Mouse (Mus musculus) heart, adult 18-20 months (tissue): ENCODE results near the gene Olfr653. TPM values are rescaled to one million over a fixed set of nuclear protein-coding genes. Genes with fewer than 3 reads are reported as not detected.

ENCODE experiments used
- DNase-seq, 2 experiments: peaks; one replicate each; pipeline ENCODE4 v3.0.0; 2021 to 2022; ENCODE audit warnings: mixed read lengths in 1 of 2
- long read RNA-seq, 2 experiments: library from polyadenylated mRNA; stranded (forward); transcript quantifications; one replicate each; pipeline ENCODE4 v2.0.0; 2021
- total RNA-seq, 2 experiments: library from RNA; stranded (reverse); gene quantifications; 2 replicates each; pipeline ENCODE4 v1.2.3; 2021

Gene Olfr653
- total RNA-seq = not detected
- long read RNA-seq, experiment 1 = 0 reads
- long read RNA-seq, experiment 2 = 0 reads

DNA sequence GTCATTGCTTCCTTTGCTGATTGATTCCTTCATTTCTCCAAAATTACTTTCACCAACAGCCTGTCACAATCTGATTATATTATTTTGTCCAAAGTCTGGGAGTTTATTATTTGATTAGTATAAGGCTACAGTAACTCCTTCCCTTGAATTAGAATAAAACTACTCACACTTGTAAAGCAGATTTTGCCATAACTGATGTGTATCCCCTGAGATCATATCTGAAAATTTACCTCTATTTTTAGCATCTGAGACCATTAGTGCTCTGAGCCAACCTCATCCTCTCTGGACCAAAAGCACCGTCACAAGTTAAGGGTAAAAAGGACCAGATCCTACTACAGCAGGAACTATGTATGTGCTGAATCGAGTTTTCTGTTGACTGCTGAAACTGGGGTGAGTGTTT lies at the start of gene Olfr653:
Olfr653 (plus strand) TSS at position 301 of the 400 bp plus-strand sequence.
- no peak for DNase-seq

DNA sequence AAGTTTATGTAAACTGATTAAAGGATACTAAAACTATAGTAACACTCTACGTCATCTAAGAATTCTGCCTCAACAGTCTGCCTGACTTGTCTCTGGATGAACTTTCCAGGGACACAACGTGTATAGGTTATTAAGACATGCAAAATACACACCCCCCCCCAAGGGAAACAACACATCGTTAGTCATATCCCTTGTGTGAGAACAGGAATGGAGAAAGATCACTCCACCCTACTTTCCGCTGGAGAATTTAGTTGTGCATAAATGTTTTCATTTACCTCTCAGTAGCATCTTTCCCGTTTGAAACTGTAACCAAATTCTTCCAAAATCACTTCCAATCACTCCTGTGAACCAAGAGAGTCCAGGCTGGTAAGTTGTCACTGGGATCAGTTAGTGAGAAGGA lies 27.3 kb upstream of the Olfr653 start, which contains the start of gene Olfr651:
Olfr651 (plus strand) TSS at position 301 of the 400 bp plus-strand sequence.
- DNase-seq = no peak

DNA sequence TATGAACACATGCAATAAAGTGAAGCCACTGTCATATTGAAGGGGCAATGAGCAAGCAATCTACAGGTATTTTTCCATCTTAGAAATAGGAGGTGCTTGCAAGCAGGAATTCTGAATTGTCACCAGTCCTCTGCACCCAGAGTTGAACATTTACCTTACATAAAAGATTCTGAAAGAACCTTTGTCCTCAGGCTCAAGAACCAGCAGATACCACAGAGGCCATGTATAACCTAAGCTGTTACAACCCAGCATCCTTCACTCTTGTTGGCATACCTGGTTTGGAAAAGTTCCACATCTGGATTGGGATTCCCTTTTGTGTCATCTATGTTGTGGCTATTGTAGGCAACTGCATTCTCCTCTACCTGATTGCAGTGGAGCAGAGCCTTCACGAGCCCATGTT lies 24.4 kb upstream of the Olfr653 start:
- no peak for DNase-seq

DNA sequence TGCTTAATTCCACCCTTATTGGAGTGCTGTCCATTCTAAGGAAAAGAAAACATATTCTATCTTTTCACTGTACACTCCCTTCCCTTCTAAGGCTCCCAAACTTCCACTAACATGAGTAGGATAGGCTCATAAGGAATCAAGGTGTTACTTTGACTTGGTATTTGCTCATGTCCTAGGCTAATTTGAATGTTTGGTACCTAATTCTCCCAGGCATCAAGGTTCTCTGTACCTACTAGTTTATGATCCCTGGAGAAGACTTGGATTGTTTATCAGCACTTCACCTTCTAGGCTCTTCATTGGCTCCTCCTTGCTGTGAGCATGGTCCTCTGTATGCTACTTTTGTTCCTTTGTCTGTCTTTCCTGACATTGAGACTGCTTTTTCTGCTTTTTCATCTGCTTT lies 16.5 kb upstream of the Olfr653 start, which contains the start of gene Olfr652:
Olfr652 (plus strand) TSS at position 301 of the 400 bp plus-strand sequence.
- DNase-seq = no peak

DNA sequence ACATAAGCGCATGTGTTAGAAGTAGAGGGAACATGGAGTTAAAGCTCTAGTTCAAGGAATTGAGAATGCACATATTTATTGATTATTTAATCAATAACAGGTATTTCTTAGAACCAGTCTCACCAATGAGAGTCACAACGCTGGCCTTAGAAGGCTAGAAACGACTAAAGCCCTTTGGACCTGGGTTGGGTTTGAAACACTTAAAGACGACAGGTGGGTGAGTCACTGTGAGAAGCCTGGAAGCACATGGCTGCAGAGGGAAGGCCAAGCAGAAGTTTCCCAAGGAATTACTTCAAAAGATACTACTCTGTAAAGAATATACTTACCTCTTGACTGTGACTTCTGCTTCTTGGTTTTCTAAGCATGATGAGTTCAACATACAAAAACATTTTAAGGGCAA lies 3.7 kb downstream of the Olfr653 start:
- no peak for DNase-seq

DNA sequence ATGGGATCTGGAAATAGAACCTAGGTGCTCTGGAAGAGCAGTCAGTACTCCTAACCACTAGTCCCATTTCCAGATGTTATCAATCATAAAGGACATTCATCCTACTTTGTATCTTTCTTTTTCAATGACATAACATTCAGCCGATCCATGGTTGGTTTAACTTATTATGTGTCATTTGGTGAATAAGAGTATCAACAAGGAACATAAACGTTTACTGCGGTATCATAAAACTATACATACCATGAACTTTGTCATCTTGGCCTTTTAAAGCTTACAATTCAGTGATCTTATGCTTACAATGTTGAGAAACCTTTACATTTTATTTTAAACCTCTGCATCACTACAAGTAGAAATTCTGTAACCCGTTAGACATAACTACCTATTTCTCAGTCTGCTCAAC lies 4.3 kb downstream of the Olfr653 start:
- DNase-seq = no peak

DNA sequence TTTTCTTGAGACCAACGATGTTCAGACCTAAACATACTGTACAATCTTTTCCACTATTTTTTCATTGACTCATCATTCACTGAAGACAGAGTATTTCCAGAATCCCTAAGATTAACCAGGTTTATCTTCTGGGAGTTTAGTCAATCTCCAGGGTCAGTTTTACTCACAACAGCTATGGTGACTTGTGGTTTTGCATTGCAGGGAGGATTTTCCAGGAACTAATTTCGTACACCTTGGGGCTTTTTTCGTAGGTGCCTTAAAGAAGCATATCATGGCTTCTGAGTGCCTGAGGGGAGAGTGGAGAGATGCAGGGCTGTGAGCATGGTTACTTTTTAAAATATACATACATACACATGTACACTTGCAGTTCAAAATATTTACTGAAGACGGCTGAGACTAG lies 9.6 kb downstream of the Olfr653 start, which contains the start of gene Olfr654:
Olfr654 (plus strand) TSS at position 301 of the 400 bp plus-strand sequence.
- no peak for DNase-seq

DNA sequence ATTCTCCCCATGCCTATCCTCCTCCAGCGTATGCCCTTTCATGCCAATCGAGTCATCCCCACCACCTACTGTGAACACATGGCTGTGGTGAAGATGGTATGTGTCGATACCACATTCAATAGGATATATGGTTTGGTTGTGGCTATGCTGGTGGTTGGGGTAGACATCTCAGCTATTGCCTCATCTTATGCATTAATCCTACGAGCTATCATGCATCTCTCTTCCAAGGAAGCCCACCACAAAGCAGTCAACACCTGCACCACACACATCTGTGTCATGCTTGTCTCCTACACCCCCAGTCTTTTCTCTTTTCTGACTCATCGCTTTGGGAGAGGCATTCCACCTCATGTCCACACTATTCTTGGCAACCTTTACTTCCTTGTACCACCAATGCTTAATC lies 11.2 kb downstream of the Olfr653 start:
- no peak for DNase-seq

DNA sequence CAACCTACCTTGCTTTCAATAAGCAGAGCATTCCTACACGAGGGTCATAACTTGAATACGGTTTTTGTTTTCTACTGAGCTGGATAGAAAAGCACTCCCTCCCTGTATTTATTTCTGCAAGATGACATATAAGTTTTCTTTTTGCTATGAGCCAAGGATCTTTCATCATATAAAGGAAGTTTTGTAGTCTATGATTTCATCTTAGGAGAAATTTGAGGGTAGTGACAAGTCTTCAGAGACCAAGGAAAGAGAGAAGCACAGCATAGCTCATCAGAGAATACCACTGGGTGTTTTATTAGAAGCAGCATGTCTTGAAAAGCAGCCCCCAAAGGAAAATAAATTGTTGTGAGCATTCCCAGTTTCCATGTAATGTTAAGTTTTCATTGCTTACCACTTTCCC lies 24.6 kb downstream of the Olfr653 start, which contains the start of gene Olfr655:
Olfr655 (minus strand) TSS at position 101 of the 400 bp plus-strand sequence.
- DNase-seq = no peak

DNA sequence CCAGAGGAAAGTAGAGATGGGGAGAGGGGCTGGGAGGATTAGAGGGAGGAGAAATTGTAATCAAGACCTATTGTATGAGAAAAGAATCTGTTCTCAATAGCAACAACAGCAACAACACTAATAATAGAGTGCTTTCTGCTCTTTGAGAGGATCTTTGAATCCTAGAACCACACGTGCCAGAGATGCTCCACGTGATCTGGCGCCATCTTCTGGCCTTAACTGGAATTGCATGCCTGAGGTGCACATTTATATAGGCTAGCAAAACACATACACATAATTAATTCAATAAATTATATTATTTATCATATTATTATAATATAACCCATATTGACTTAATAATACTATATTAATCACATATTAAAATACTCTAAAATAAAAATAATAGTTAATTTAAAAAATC lies 26.1 kb downstream of the Olfr653 start:
- DNase-seq = peak; percentile 11 to 29

DNA sequence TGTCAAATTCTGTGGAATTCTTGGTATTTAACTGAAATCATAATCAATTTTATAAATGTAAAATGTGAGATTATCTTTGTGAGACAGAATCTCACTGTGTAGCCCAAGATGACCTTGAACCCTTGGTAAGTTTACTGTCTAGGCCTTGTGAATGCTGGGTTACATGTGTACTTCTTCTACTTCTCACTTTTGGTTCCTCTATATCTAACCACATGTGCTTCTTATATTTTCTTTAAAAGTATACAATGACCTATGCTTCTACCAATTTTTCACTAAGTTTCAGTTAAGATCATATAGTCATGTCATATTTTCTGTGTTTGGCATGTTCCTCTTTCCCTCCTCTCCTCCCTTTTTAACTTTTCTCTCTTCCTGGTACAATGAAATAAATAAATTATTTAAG lies 27.6 kb downstream of the Olfr653 start:
- no peak for DNase-seq

DNA sequence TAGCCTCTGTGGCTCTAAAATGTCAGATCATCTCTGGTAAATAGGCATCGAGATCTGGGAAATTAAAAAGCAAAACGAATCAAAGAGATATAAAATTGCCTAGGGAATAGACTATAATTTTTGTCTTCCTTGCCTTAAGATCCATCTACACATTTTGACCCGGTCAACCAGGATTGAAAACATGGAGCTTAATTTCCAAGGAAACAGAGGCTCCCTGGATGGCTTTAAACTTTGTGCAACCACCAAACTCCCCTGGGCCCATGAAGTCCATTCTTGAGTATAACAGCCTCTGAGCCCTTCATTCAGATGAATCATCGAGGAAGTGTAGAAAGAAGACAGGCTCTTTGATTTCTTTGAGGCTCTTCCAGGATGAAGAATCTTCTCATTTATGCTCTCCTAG lies 36.5 kb downstream of the Olfr653 start, which contains the start of gene Olfr656:
Olfr656 (plus strand) TSS at position 301 of the 400 bp plus-strand sequence.
- DNase-seq = no peak

DNA sequence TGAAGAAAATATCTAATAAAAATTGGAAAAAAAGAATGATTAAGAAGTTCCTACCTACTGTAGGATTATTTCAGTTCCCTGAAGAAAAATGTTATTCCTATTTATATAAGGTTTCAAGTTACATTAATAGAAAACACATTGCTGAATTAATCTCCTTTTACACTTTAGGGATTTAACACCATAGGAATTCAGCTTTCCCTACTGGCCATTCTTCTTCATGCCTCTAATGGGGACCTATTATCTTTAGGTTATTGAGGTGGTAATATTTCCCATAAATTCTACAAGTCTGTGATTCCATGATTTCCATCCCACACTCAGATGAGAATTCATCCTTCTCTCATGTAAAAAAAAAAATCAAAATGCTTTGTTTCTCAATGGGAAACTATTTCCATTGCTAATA lies 47.4 kb downstream of the Olfr653 start, which contains the start of gene Olfr657:
Olfr657 (plus strand) TSS at position 301 of the 400 bp plus-strand sequence.
- DNase-seq = no peak

Other genes with a start within 250 kb of the Olfr653 start
- gene Trim34b, start 247.8 kb upstream of the Olfr653 start, total RNA-seq = under 1 TPM; 0.36 to 0.60 TPM
- 1 to 10 TPM; 4.1 to 4.9 TPM for gene Trim12c, start 224.0 kb upstream of the Olfr653 start, total RNA-seq
- under 1 TPM in 1 of 2 experiments, not detected in 1; 0.21 TPM for gene Trim30b, start 207.4 kb upstream of the Olfr653 start, total RNA-seq
- under 1 TPM; 0.39 to 0.45 TPM for gene Trim30c, start 176.5 kb upstream of the Olfr653 start, total RNA-seq
- 1 to 10 TPM; 4.3 to 4.9 TPM for gene Trim30a, start 112.1 kb upstream of the Olfr653 start, total RNA-seq
- gene Trim30d, start 69.5 kb upstream of the Olfr653 start, total RNA-seq = under 1 TPM; 0.87 to 0.97 TPM
- not detected for gene Olfr651, start 27.2 kb upstream of the Olfr653 start, total RNA-seq
- not detected for gene Olfr652, start 16.4 kb upstream of the Olfr653 start, total RNA-seq
- not detected for gene Olfr654, start 9.7 kb downstream of the Olfr653 start, total RNA-seq
- gene Olfr655, start 24.5 kb downstream of the Olfr653 start, total RNA-seq = not detected
- not detected for gene Olfr656, start 36.6 kb downstream of the Olfr653 start, total RNA-seq
- not detected for gene Olfr657, start 47.5 kb downstream of the Olfr653 start, total RNA-seq
- not detected for gene Olfr658, start 70.0 kb downstream of the Olfr653 start, total RNA-seq
- gene Olfr659, start 89.4 kb downstream of the Olfr653 start, total RNA-seq = not detected
- not detected for gene Olfr661, start 109.2 kb downstream of the Olfr653 start, total RNA-seq
- gene Usp17le, start 200.2 kb downstream of the Olfr653 start, total RNA-seq = not detected